Mouse (Mus musculus): ENCODE measurements around the gene Ninl. TPM values are rescaled to one million over a fixed set of nuclear protein-coding genes. Genes with fewer than 3 reads are reported as not detected.

Gene Ninl
- polyA plus RNA-seq, 1 experiment from 2014 or later: 13.7 TPM

- WGBS: 82% methylated on average over 7 of the region's 7 CpGs
Observed at GRCm38 (mm10) chr2:150895691-150896252, 143.4 kb downstream of the Ninl start.

GRCm38 (mm10) chr2:150894617-150895267, 144.4 kb downstream of the Ninl start:
- Histone ChIP-seq H3K4me3 (no peak overlapping the region), H3K36me3 (no peaks in the 10 kb centered on the region), H3K9me3 (no peaks in the 10 kb centered on the region), H3K27ac (no peak overlapping the region), H3K9ac (no peak overlapping the region), H3K27me3 (no peaks in the 10 kb centered on the region), H3K4me1 (no peaks in the 10 kb centered on the region), H3K4me2 (replicated peaks) (no peak overlapping the region)
- WGBS: 78% methylated on average over 2 of the region's 2 CpGs
- ATAC-seq (ENCODE audit: insufficient number of reproducible peaks, insufficient read depth, low FRiP score, low TSS enrichment): no peak

More at GRCm38 (mm10) chr2:150895691-150896252, 143.4 kb downstream of the Ninl start:
- Histone ChIP-seq H3K4me1 (no peaks in the 10 kb centered on the region), H3K4me2 (replicated peaks) (no peak overlapping the region), H3K27me3 (no peaks in the 10 kb centered on the region), H3K36me3 (peaks cover 6% of the 10 kb centered on the region; the same call in 1 of the 2 replicates), H3K9me3 (no peaks in the 10 kb centered on the region), H3K27ac (no peak overlapping the region), H3K4me3 (no peak overlapping the region), H3K9ac (no peak overlapping the region)
- ATAC-seq (ENCODE audit: insufficient number of reproducible peaks, insufficient read depth, low FRiP score, low TSS enrichment): no peak

DNA sequence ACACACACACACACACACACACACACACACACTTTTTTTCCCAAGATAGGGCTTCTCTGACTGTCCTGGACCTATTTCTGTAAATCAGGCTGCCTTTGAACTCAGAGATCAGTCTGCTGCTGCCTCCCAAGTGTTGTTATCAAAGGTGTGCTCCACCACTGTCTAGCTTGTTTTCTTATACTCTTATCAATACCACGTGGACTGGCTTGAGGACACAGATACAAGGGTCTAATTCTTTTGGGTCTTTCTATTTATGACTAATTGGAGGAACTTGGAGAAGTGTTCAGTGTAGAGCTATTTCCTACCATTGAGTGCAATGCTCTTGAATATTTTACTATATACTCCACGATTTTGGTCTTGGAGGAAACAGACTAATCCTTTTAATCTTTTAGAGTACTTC, 151.8 kb downstream of the Ninl start:
- no peaks in the 10 kb centered on the region for H3K27me3 ChIP-seq
- H3K4me1 ChIP-seq: no peaks in the 10 kb centered on the region
- H3K36me3 ChIP-seq: no peaks in the 10 kb centered on the region
- WGBS: 82% methylated on average over 2 of the region's 2 CpGs
- no peak overlapping the region for H3K27ac ChIP-seq
- no peak for ATAC-seq (ENCODE audit: insufficient number of reproducible peaks, insufficient read depth, low FRiP score, low TSS enrichment)
- no peaks in the 10 kb centered on the region for H3K9me3 ChIP-seq
- H3K4me3 ChIP-seq: no peak overlapping the region
- no peak overlapping the region for H3K9ac ChIP-seq
- H3K4me2 ChIP-seq (replicated peaks): no peak overlapping the region

DNA sequence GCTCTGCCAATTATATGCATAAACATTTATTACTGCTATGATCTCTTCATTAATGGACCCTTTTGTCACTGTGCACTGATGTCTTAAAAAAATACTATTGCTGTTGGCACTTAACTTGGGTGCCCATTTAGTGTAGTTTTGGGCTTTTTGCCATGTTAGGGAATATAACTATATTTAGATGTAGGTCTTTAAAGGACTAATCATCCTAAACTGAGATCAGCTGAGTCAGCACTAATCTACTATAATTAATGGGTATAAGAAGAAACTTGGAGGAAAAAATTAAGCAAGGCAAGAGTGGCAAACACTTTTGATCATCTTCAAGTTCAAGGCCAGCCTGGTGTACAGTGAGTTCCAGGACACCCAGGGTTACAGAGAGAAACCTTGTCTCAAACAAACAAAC, 152.9 kb downstream of the Ninl start:
- no peak overlapping the region for H3K27ac ChIP-seq
- ATAC-seq (ENCODE audit: insufficient number of reproducible peaks, insufficient read depth, low FRiP score, low TSS enrichment): no peak
- no peak overlapping the region for H3K4me2 ChIP-seq (replicated peaks)
- no peaks in the 10 kb centered on the region for H3K9me3 ChIP-seq
- no peak overlapping the region for H3K4me3 ChIP-seq
- H3K36me3 ChIP-seq: no peaks in the 10 kb centered on the region
- H3K4me1 ChIP-seq: no peaks in the 10 kb centered on the region
- no peak overlapping the region for H3K9ac ChIP-seq
- no peaks in the 10 kb centered on the region for H3K27me3 ChIP-seq

- ATAC-seq (ENCODE audit: insufficient number of reproducible peaks, insufficient read depth, low FRiP score, low TSS enrichment): no peak
- Histone ChIP-seq H3K9me3 (no peaks in the 10 kb centered on the region), H3K27me3 (no peaks in the 10 kb centered on the region), H3K4me1 (no peaks in the 10 kb centered on the region), H3K9ac (no peak overlapping the region), H3K4me3 (no peak overlapping the region), H3K36me3 (no peaks in the 10 kb centered on the region), H3K4me2 (replicated peaks) (no peak overlapping the region), H3K27ac (no peak overlapping the region)
- WGBS: 87% methylated on average over 1 of the region's 1 CpGs
Observed at GRCm38 (mm10) chr2:150885814-150886213, 153.4 kb downstream of the Ninl start.

DNA sequence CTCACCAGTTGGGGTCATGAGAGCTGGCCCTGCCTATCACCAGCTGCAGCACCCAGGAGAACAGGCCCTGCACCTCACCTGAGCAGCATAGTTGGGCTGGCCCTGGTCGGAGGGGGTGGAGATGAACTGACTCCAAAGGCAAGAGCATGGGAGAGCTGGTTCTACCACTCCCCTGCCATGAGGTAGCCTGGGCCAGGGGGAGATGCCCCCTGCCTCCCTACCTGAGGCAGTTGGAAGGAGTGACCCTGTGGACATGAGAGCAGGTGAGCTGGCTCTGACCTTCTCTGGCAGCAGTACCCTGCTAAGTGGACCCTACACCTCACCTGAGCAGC, 154.4 kb downstream of the Ninl start:
- Histone ChIP-seq H3K4me3 (no peak overlapping the region), H3K4me2 (replicated peaks) (no peak overlapping the region), H3K9me3 (no peaks in the 10 kb centered on the region), H3K36me3 (no peaks in the 10 kb centered on the region), H3K27ac (no peak overlapping the region), H3K9ac (no peak overlapping the region), H3K27me3 (no peaks in the 10 kb centered on the region), H3K4me1 (no peaks in the 10 kb centered on the region)
- ATAC-seq (ENCODE audit: insufficient number of reproducible peaks, insufficient read depth, low FRiP score, low TSS enrichment): peak; percentile 52; the same call in 1 of the 2 replicates
- WGBS: 83% methylated on average over 1 of the region's 1 CpGs

Other genes starting within 250 kb of the Ninl start
- gene Abhd12, start 134.6 kb downstream of the Ninl start, polyA plus RNA-seq (2016; fragmentation: Nextera tagmentation; extraction: Ambion mirVana): 66.3 and 67.7 TPM in 2 replicates
- 58.9 and 59.1 TPM in 2 replicates for gene Gins1, start 134.0 kb downstream of the Ninl start, polyA plus RNA-seq (2016; fragmentation: Nextera tagmentation; extraction: Ambion mirVana)
- gene Nanp, start within 50 bp of the Ninl start, polyA plus RNA-seq (2016; fragmentation: Nextera tagmentation; extraction: Ambion mirVana): 48.3 and 52.0 TPM in 2 replicates
- not detected in 2 replicates for gene Gm14151, start 53.0 kb upstream of the Ninl start, polyA plus RNA-seq (2016; fragmentation: Nextera tagmentation; extraction: Ambion mirVana)
- gene Gm14147, start 58.9 kb upstream of the Ninl start, polyA plus RNA-seq (2016; fragmentation: Nextera tagmentation; extraction: Ambion mirVana): not detected in 2 replicates

Measured in embryonic facial prominence, embryonic 12.5 days (tissue).